Mouse (Mus musculus) forebrain, postnatal 0 days (tissue): ENCODE measurements around the gene Rtl6. TPM values are rescaled to one million over a fixed set of nuclear protein-coding genes. Genes with fewer than 3 reads are reported as not detected.

Experiments used
- ATAC-seq: fragments of 200-750 bp; cut with Nextera tagmentation; 2 replicates; pipeline ENCODE4 v1.8.0; 2017; ENCODE audit warnings: mild to moderate bottlenecking, moderate library complexity
- DNase-seq: peaks from one replicate; pipeline ENCODE4 v3.0.0-alpha.2; 2015
- H3K27ac ChIP-seq: fragments of 300-500 bp; sonication (generic); 2 replicates; pipeline ENCODE4 v1.5.1; 2014; ENCODE audit warnings: low read depth, mild to moderate bottlenecking, antibody characterized with exemption, low read length, moderate library complexity, mixed read lengths
- H3K27me3 ChIP-seq: fragments of 300-500 bp; sonication (generic); 2 replicates; pipeline ENCODE4 v1.6.1; 2014; ENCODE audit warnings: mild to moderate bottlenecking, low read length, mixed read lengths; ENCODE audit not compliant: insufficient read depth
- H3K36me3 ChIP-seq: fragments of 300-500 bp; sonication (generic); 2 replicates; pipeline ENCODE4 v1.6.1; 2014; ENCODE audit warnings: mild to moderate bottlenecking, moderate library complexity; ENCODE audit not compliant: insufficient read depth
- H3K4me1 ChIP-seq: fragments of 300-500 bp; sonication (generic); 2 replicates; pipeline ENCODE4 v1.6.1; 2014; ENCODE audit warnings: antibody characterized with exemption; ENCODE audit not compliant: insufficient read depth
- H3K4me2 ChIP-seq: fragments of 300-500 bp; sonication (generic); 2 replicates; pipeline ENCODE4 v1.6.1; 2014; ENCODE audit warnings: low read depth, mild to moderate bottlenecking, moderate library complexity
- H3K4me3 ChIP-seq: fragments of 300-500 bp; sonication (generic); 2 replicates; pipeline ENCODE4 v1.5.1; 2014; ENCODE audit warnings: low read depth, low read length, mixed read lengths
- H3K9ac ChIP-seq: fragments of 300-500 bp; sonication (generic); 2 replicates; pipeline ENCODE4 v1.6.1; 2014; ENCODE audit warnings: mild to moderate bottlenecking
- H3K9me3 ChIP-seq: fragments of 300-500 bp; sonication (generic); 2 replicates; pipeline ENCODE4 v1.6.1; 2016; ENCODE audit warnings: low read length
- CTCF ChIP-seq: sonication (generic); IDR thresholded peaks from 2 replicates; pipeline ENCODE4 v1.5.1; 2016; ENCODE audit warnings: antibody characterized with exemption, control low read depth, low read depth
- WGBS: fragments of 180-500 bp; shearing (Covaris S2); extraction: QIAGEN DNeasy Blood & Tissue Kit; methylation state at CpG from one replicate; pipeline ENCODE4 v1.1.7; 2014; 5-methylcytosine and 5-hydroxymethylcytosine counted together
- polyA plus RNA-seq: library from polyadenylated mRNA; unstranded; fragments of >200 nt; fragmentation: Nextera tagmentation; extraction: Ambion mirVana; gene quantifications from 2 replicates; pipeline ENCODE4 v1.2.1, GENCODE M21; 2015
- total RNA-seq: library from RNA; depleted of rRNA; stranded (reverse); fragments of >200 nt; gene quantifications from 2 replicates; pipeline ENCODE4 v1.2.3, GENCODE M21; 2014

Gene Rtl6
- total and polyA plus RNA-seq, 2 experiments from 2014 or later = 55.1 to 75.5 TPM

DNA sequence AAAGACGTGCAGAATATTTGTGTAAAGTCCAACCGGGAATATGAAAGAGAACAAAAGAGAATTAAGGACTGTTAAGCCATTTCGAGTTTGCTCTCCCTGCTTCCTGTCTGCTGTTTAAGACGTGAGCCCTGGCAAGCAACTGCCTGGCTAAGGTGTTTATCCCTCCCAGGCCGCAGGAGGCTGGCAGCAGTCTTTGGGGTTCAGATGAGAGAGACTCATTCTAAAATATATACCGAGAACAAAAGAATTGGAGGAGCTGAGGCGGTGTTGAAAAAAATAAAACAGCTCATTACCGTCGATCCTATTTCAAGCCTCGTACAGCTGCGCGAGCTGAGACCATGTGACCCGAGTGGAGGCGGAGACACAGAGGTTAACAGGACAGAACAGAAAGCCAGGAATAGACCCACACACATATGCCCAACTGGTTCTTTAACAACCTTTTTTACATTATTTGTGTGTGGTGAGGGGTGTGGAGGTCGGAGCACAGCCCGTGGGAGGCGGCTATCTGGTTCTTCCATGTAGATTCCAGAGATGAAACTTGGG lies 9.0 kb upstream of the Rtl6 start:
- Histone ChIP-seq H3K4me1 (no peaks in the 10 kb centered on the region), H3K27me3 (no peaks in the 10 kb centered on the region), H3K4me3 (no peak overlapping the region), H3K4me2 (no peak overlapping the region), H3K9me3 (no peaks in the 10 kb centered on the region), H3K27ac (no peak overlapping the region), H3K9ac (no peak overlapping the region), H3K36me3 (no peaks in the 10 kb centered on the region)
- 45% methylated on average over 17 of the region's 17 CpGs for WGBS
- ATAC-seq (no peak; the same call in 1 of the 2 replicates), DNase-seq (no peak)
- no peak for TF ChIP-seq CTCF

DNA sequence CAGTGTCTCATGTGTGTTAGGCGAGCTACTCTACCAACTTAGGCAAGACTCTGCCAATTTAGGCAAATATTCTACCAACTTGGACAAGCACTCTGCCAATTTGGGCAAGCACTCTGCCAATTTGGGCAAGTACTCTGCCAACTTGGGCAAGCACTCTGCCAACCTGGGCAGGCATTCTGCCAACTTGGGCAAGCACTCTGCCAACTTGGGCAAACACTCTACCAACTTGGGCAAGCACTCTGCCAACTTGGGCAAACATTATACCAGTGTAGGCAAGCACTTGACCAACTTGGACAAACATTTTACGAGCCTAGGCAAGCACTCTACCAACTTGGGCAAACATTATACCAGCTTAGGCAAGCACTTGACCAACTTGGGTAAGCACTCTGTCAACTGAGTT lies 3.9 kb upstream of the Rtl6 start:
- Histone ChIP-seq H3K4me3 (no peak overlapping the region), H3K27me3 (no peaks in the 10 kb centered on the region), H3K4me2 (no peak overlapping the region), H3K9ac (no peak overlapping the region), H3K27ac (no peak overlapping the region), H3K36me3 (no peaks in the 10 kb centered on the region), H3K4me1 (peaks cover 5% of the 10 kb centered on the region; the same call in 1 of the 2 replicates), H3K9me3 (no peaks in the 10 kb centered on the region)
- DNase-seq (no peak), ATAC-seq (no peak)
- WGBS = 69% methylated on average over 2 of the region's 2 CpGs
- TF ChIP-seq CTCF = no peak

DNA sequence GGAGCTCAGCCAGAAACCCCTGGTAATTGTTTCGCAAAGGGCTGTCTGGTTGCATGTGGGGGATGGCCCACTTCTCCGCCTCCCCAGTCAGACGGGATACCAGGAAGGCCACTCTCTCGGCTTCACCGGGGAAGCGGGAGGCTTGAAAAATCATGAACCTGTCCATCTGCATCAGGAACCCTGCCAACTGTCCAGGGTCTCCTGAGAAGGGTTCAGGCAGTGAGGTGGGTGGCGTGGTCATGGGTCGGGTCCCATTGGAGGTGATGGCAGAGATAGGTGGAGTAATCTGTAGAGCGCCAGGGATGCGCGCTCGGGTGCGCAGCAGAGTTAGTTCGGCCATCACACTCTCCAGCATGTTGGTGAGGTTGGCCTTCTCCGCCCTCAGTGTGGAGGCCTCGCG lies 949 bp downstream of the Rtl6 start:
- no peak for ATAC-seq
- TF ChIP-seq CTCF = no peak
- H3K9ac ChIP-seq = no peak overlapping the region

DNA sequence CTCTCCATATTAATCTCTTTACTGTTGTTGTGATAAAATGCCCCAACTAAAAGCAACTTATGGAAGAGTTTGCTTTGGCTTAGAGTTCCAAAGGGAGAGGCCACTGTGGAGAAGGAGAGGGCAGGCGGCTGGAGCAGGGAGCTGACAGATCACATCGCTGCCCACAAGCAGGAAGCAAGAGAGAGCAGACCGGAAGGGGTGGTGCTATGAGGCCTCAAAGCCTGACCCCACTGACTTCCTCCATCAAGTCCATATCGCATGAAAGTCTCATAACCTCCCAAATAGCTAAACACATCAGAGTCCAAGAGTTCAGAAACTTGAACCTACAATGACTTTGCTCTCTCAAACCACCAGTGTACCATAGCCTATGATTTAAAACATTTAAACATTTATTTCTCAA lies 6.6 kb downstream of the Rtl6 start:
- Histone ChIP-seq H3K4me3 (no peak overlapping the region), H3K9ac (no peak overlapping the region), H3K36me3 (peaks cover 14% of the 10 kb centered on the region), H3K27me3 (no peaks in the 10 kb centered on the region), H3K4me2 (no peak overlapping the region), H3K4me1 (no peaks in the 10 kb centered on the region), H3K9me3 (no peaks in the 10 kb centered on the region), H3K27ac (no peak overlapping the region)
- DNase-seq (no peak), ATAC-seq (no peak)
- 93% methylated on average over 4 of the region's 4 CpGs for WGBS
- TF ChIP-seq CTCF = no peak

More for the DNA sequence above, 949 bp downstream of the Rtl6 start:
- peaks cover 5% of the 10 kb centered on the region; the same call in 1 of the 2 replicates for H3K4me1 ChIP-seq
- H3K4me2 ChIP-seq = peak overlapping the region; percentile 88
- DNase-seq = no peak
- no peak overlapping the region for H3K27ac ChIP-seq
- peaks cover 14% of the 10 kb centered on the region for H3K36me3 ChIP-seq
- peak overlapping the region; percentile 73; the same call in 1 of the 2 replicates for H3K4me3 ChIP-seq
- 99% methylated on average over 17 of the region's 17 CpGs for WGBS
- no peaks in the 10 kb centered on the region for H3K27me3 ChIP-seq
- no peaks in the 10 kb centered on the region for H3K9me3 ChIP-seq

DNA sequence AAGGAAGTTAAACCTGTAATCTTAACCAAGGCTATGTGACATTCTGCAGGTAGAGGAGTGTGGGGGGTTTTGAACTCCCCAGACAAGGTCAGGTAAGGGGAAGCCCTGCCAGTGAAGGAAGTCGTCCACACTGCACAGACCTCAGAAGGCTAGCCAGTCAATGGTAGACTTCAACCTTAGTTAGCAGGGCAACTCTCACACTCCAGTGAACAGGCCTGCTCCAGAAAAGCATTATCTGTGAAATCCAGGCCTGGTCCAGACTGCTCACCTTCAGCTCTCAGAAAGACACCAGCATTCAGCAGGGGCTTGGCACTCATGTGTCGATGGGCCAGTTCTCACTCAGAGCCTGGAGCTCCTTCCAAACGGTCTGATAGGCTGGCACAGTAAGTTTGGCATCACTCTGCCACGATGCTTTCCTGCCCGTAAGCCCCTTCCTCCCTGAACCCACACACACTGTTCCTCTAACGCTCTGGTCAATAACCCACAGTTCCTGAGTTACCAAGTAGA lies 8.3 kb downstream of the Rtl6 start:
- Histone ChIP-seq H3K4me3 (no peak overlapping the region), H3K4me2 (no peak overlapping the region), H3K36me3 (no peaks in the 10 kb centered on the region), H3K9ac (no peak overlapping the region), H3K27me3 (no peaks in the 10 kb centered on the region), H3K27ac (no peak overlapping the region), H3K9me3 (no peaks in the 10 kb centered on the region), H3K4me1 (no peaks in the 10 kb centered on the region)
- DNase-seq = no peak
- whole genome bisulfite sequencing = 75% methylated on average over 6 of the region's 6 CpGs
- TF ChIP-seq CTCF = no peak
- ATAC-seq = no peak

DNA sequence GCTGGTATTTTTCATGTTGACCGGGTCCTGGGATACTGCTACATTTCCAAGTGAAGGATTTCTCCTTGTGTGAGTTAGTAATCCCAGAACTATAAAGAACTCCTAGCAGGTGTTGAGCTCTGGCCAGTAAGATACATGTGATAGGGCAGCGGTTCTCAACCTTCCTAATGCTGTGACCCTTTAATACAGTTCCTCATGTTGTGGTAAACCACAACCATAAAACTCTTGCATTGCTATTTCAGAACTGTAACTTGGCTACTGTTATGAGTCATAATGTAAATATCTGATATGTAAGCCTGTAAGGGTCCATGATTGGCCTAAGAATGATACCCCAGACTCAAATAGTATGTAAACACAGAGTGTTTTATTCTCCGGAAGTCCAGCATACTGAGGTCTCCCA lies 11.6 kb downstream of the Rtl6 start:
- 94% methylated on average over 3 of the region's 3 CpGs for WGBS
- no peak for DNase-seq
- ATAC-seq = no peak
- Histone ChIP-seq H3K4me3 (no peak overlapping the region), H3K27me3 (no peaks in the 10 kb centered on the region), H3K36me3 (no peaks in the 10 kb centered on the region), H3K27ac (no peak overlapping the region), H3K9me3 (no peaks in the 10 kb centered on the region), H3K4me2 (no peak overlapping the region), H3K9ac (no peak overlapping the region), H3K4me1 (no peaks in the 10 kb centered on the region)
- no peak for TF ChIP-seq CTCF

DNA sequence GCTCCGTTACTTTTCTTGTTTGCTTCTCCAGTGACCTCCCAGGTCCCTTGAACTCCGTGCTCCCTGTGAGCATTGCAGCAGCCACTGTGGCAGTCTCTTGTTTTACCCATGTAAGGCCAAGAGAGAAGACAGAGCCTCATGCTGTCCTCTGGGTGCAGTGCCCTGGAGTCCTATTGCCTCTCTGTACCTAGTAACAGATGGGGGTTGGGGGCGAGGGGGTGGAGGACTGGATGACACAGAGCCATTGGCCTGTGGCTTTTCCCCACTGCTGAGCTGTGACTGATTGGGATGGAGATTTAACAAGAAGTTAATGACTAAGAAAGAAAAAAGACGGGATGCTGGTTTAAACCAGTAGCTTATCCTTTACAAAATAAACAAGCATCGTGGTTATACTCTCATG lies 16.4 kb downstream of the Rtl6 start:
- TF ChIP-seq CTCF = no peak
- Histone ChIP-seq H3K36me3 (no peaks in the 10 kb centered on the region), H3K4me3 (no peak overlapping the region), H3K27ac (no peak overlapping the region), H3K4me1 (no peaks in the 10 kb centered on the region), H3K9ac (no peak overlapping the region), H3K27me3 (no peaks in the 10 kb centered on the region), H3K9me3 (no peaks in the 10 kb centered on the region), H3K4me2 (no peak overlapping the region)
- ATAC-seq (no peak), DNase-seq (no peak)
- 78% methylated on average over 5 of the region's 5 CpGs for WGBS
